Comparison of ENCODE assay signal across 8 mouse cellular contexts in the genomic region with DNA sequence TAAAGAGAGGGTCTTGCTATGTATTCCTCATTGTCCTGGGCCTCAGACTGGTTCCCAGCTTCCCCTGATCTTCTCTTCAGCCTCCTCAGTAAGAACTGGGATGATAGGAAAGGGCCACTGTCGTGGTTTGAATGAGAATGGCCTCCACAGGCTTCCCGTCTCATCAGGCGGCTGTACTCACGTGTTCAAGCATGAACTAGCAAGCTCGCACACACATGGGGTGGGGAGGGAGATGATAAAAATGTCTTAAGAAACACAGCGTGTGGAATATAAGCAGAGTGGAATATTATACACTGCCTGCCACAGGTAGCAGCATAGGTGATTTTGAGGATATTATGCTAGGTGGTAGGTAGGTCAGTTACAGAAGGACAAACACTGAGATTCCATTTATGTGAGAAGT. TPM values are rescaled to one million over a fixed set of nuclear protein-coding genes. Genes with fewer than 3 reads are reported as not detected.
DNase-seq lines count a peak whose midpoint lies in the region; ATAC-seq lines count a peak whose summit lies in the region.

No protein-coding gene starts in this region.

- no peak for ATAC-seq in forebrain, embryonic 14.5 days
- ATAC-seq in liver, embryonic 15.5 days (ENCODE audit: insufficient read depth): no peak

- peaks cover 7% of the 10 kb centered on the region; the same call in 1 of the 2 replicates for H3K36me3 ChIP-seq in forebrain, embryonic 14.5 days (ENCODE audit: control insufficient read depth, insufficient read depth, low read length)
- no peaks in the 10 kb centered on the region for H3K36me3 ChIP-seq in liver, embryonic 15.5 days (replicated peaks)

- intact Hi-C loops in heart, postnatal 36 days (cut with DNase I): loop anchor here (5.0 kb wide), 1 partner anchor 288 kb away; no protein-coding TSS in a partner anchor

- peaks cover 11% of the 10 kb centered on the region for H3K4me1 ChIP-seq in forebrain, embryonic 14.5 days (ENCODE audit: control insufficient read depth, insufficient read depth, low read length)
- peaks cover 21% of the 10 kb centered on the region for H3K4me1 ChIP-seq in liver, embryonic 15.5 days (replicated peaks)

- H3K27me3 ChIP-seq in forebrain, embryonic 14.5 days (replicated peaks; ENCODE audit: control insufficient read depth, insufficient read depth, low read length): no peaks in the 10 kb centered on the region
- no peaks in the 10 kb centered on the region for H3K27me3 ChIP-seq in liver, embryonic 15.5 days

- 69% methylated on average over 6 of the region's 6 CpGs for whole genome bisulfite sequencing in forebrain, embryonic 14.5 days
- WGBS in liver, embryonic 15.5 days (ENCODE audit: insufficient replicate concordance): 66% methylated on average over 6 of the region's 6 CpGs

- H3K4me2 ChIP-seq in forebrain, embryonic 14.5 days (ENCODE audit: low read length): peak overlapping the region; percentile 54
- H3K4me2 ChIP-seq in liver, embryonic 15.5 days: peak overlapping the region; percentile 81

- H3K9me3 ChIP-seq in forebrain, embryonic 14.5 days (replicated peaks; ENCODE audit: control insufficient read depth, low read length): no peaks in the 10 kb centered on the region
- H3K9me3 ChIP-seq in liver, embryonic 15.5 days (replicated peaks): no peaks in the 10 kb centered on the region

- H3K27ac ChIP-seq in forebrain, embryonic 14.5 days (ENCODE audit: low read depth, low read length): peak overlapping the region; percentile 86; the same call in 1 of the 2 replicates
- H3K27ac ChIP-seq in liver, embryonic 15.5 days (replicated peaks): peak overlapping the region; percentile 78; the same call in 1 of the 2 replicates

- H3K9ac ChIP-seq in forebrain, embryonic 14.5 days (ENCODE audit: low read length): peak overlapping the region; percentile 67; the same call in 1 of the 2 replicates
- H3K9ac ChIP-seq in liver, embryonic 15.5 days: peak overlapping the region; percentile 60

- H3K4me3 ChIP-seq in forebrain, embryonic 14.5 days (ENCODE audit: low read depth, low read length): peak overlapping the region; percentile 51
- H3K4me3 ChIP-seq in liver, embryonic 15.5 days (replicated peaks): peak overlapping the region; percentile 64; the same call in 1 of the 2 replicates

- DNase-seq in heart, adult 11 months: peak; percentile 81
- DNase-seq in heart, postnatal 36 days: no peak
- peak; percentile 77 for DNase-seq in A20 (ENCODE audit: low read depth, low spot score)
- DNase-seq in forebrain, embryonic 14.5 days (ENCODE audit: low spot score): no peak
- DNase-seq in layer of hippocampus, postnatal 36 days: no peak
- DNase-seq in frontal cortex, postnatal 25 days (ENCODE audit: low spot score in 2 of 2): no peak
- DNase-seq in frontal cortex, adult 2 months (ENCODE audit: extremely low spot score in 1 of 2, low spot score in 1 of 2): no peak

RNA-seq across cellular contexts. Expression of gene Neil1, which starts 0.9 kb away (rescaled TPM):
- total RNA-seq in heart, postnatal 36 days (2021): 1 to 10 TPM; 5.5 to 6.5 TPM
- polyA plus RNA-seq in forebrain, embryonic 14.5 days (2014; fragmentation: Nextera tagmentation; extraction: Ambion mirVana): 5.5 and 7.0 TPM in 2 replicates
- 1.6 and 2.0 TPM in 2 replicates for polyA plus RNA-seq in liver, embryonic 15.5 days (2015; fragmentation: Nextera tagmentation; extraction: Ambion mirVana)
- 1 to 10 TPM; 7.7 to 8.5 TPM for total RNA-seq in layer of hippocampus, postnatal 36 days (2021)
- polyA plus RNA-seq in frontal cortex, adult 2 months (2012; rRNA removed): 13.5 and 15.0 TPM in 2 replicates

RNA-seq across cellular contexts. Expression of gene Commd4, which starts 9.1 kb away (rescaled TPM):
- 10 to 100 TPM; 26.6 to 29.6 TPM for total RNA-seq in heart, postnatal 36 days (2021)
- 164 and 191 TPM in 2 replicates for polyA plus RNA-seq in forebrain, embryonic 14.5 days (2014; fragmentation: Nextera tagmentation; extraction: Ambion mirVana)
- polyA plus RNA-seq in liver, embryonic 15.5 days (2015; fragmentation: Nextera tagmentation; extraction: Ambion mirVana): 48.4 and 52.7 TPM in 2 replicates
- total RNA-seq in layer of hippocampus, postnatal 36 days (2021): 10 to 100 TPM; 83.4 to 89.3 TPM
- 173 and 188 TPM in 2 replicates for polyA plus RNA-seq in frontal cortex, adult 2 months (2012; rRNA removed)

RNA-seq across cellular contexts. Expression of gene Man2c1, which starts 18.5 kb away (rescaled TPM):
- 10 to 100 TPM; 42.5 to 44.9 TPM for total RNA-seq in heart, postnatal 36 days (2021)
- 24.4 and 34.3 TPM in 2 replicates for polyA plus RNA-seq in forebrain, embryonic 14.5 days (2014; fragmentation: Nextera tagmentation; extraction: Ambion mirVana)
- polyA plus RNA-seq in liver, embryonic 15.5 days (2015; fragmentation: Nextera tagmentation; extraction: Ambion mirVana): 16.5 and 17.0 TPM in 2 replicates
- total RNA-seq in layer of hippocampus, postnatal 36 days (2021): 100 to 1,000 TPM; 145 to 168 TPM
- polyA plus RNA-seq in frontal cortex, adult 2 months (2012; rRNA removed): 241 and 243 TPM in 2 replicates

Comparison
In these comparisons a context has a peak if more than half of its experiments do, and no peak if none do; other contexts are left out.
1. DNase-seq: peak in heart, adult 11 months (single experiment) and A20 (single experiment); none in heart, postnatal 36 days (0 of 2), forebrain, embryonic 14.5 days (single experiment), layer of hippocampus, postnatal 36 days (0 of 2), frontal cortex, postnatal 25 days (0 of 2) and frontal cortex, adult 2 months (0 of 2).